Mouse (Mus musculus) liver, postnatal 0 days (tissue): ENCODE measurements around the gene Hnf1a. TPM values are rescaled to one million over a fixed set of nuclear protein-coding genes. Genes with fewer than 3 reads are reported as not detected.
"Not testable (repeated sequence)": the region's sequence is repeated elsewhere in the genome, so short reads cannot be mapped to it uniquely, and the experiment has no call there.

Experiments
- ATAC-seq: fragments of 200-750 bp; cut with Nextera tagmentation; 2 replicates; pipeline ENCODE4 v1.8.0; 2017; ENCODE audit warnings: mild to moderate bottlenecking, moderate library complexity
- DNase-seq: peaks from one replicate; pipeline ENCODE4 v3.0.0-alpha.2; 2016
- H3K27ac ChIP-seq: fragments of 300-500 bp; sonication (generic); 2 replicates; pipeline ENCODE4 v1.5.1; 2014; ENCODE audit warnings: antibody characterized with exemption, moderate library complexity, mild to moderate bottlenecking, low read depth
- H3K27me3 ChIP-seq: fragments of 300-500 bp; sonication (generic); 2 replicates; pipeline ENCODE4 v1.6.1; 2014; ENCODE audit warnings: low read length, control low read depth, mixed read lengths; ENCODE audit not compliant: insufficient read depth
- H3K36me3 ChIP-seq: fragments of 300-500 bp; sonication (generic); replicated peaks from 2 replicates; pipeline ENCODE4 v1.6.1; 2014; ENCODE audit warnings: mild to moderate bottlenecking, control low read depth, low read length, moderate library complexity, mixed read lengths; ENCODE audit not compliant: insufficient read depth
- H3K4me1 ChIP-seq: fragments of 300-500 bp; sonication (generic); 2 replicates; pipeline ENCODE4 v1.6.1; 2014; ENCODE audit warnings: antibody characterized with exemption, mild to moderate bottlenecking, control low read depth; ENCODE audit not compliant: insufficient read depth
- H3K4me2 ChIP-seq: fragments of 300-500 bp; sonication (generic); 2 replicates; pipeline ENCODE4 v1.6.1; 2014; ENCODE audit warnings: low read depth, mild to moderate bottlenecking, low read length, moderate library complexity, mixed read lengths
- H3K4me3 ChIP-seq: fragments of 300-500 bp; sonication (generic); 2 replicates; pipeline ENCODE4 v1.5.1; 2014; ENCODE audit warnings: low read depth, low read length
- H3K9ac ChIP-seq: fragments of 300-500 bp; sonication (generic); replicated peaks from 2 replicates; pipeline ENCODE4 v1.6.1; 2014; ENCODE audit warnings: mild to moderate bottlenecking, moderate library complexity
- H3K9me3 ChIP-seq: fragments of 300-500 bp; sonication (generic); 2 replicates; pipeline ENCODE4 v1.6.1; 2016; ENCODE audit warnings: mild to moderate bottlenecking, control low read depth, low read length, mixed read lengths
- CTCF ChIP-seq: sonication (generic); IDR thresholded peaks from 2 replicates; pipeline ENCODE4 v1.5.1; 2016; ENCODE audit warnings: antibody characterized with exemption, low read depth
- EP300 ChIP-seq: IDR thresholded peaks from 2 replicates; pipeline ENCODE4 v1.6.1; 2016; ENCODE audit warnings: antibody characterized with exemption, low read depth, mild to moderate bottlenecking
- WGBS: fragments of 180-500 bp; shearing (Covaris S2); extraction: QIAGEN DNeasy Blood & Tissue Kit; methylation state at CpG from one replicate; pipeline ENCODE4 v1.1.7; 2014; ENCODE audit not compliant: insufficient replicate concordance; 5-methylcytosine and 5-hydroxymethylcytosine counted together
- polyA plus RNA-seq: library from polyadenylated mRNA; unstranded; fragments of >200 nt; fragmentation: Nextera tagmentation; extraction: Ambion mirVana; gene quantifications from 2 replicates; pipeline ENCODE4 v1.2.1, GENCODE M21; 2015

The Hnf1a gene
- polyA plus RNA-seq, 1 experiment from 2014 or later = 5.6 TPM

DNA sequence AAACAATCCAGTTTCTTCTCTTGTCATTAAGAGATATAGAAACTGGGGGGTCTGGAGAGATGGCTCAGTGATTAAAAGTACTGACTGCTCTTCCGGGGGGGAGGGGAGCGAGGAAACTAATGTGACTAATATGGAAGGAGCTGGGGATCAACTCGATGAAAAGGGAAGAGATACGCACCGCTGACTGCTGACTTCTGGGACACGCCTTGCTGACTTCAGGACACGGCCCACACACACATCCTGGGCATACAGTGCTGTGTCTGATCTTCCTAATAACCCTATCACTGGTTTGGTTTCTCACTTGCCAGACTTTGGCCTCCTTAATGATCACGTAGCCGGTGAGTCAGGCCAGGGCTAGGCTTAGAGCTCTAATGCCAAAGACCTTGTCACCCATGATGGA lies 44.1 kb downstream of the Hnf1a start:
- Histone ChIP-seq H3K27ac (no peak overlapping the region), H3K27me3 (no peaks in the 10 kb centered on the region), H3K36me3 (no peaks in the 10 kb centered on the region), H3K9me3 (no peaks in the 10 kb centered on the region), H3K4me2 (no peak overlapping the region), H3K9ac (no peak overlapping the region; the same call in 1 of the 2 replicates), H3K4me1 (peaks cover 31% of the 10 kb centered on the region), H3K4me3 (no peak overlapping the region)
- TF ChIP-seq EP300 (no peak), CTCF (no peak)
- 71% methylated on average over 9 of the region's 9 CpGs for WGBS
- no peak for DNase-seq
- ATAC-seq = no peak

DNA sequence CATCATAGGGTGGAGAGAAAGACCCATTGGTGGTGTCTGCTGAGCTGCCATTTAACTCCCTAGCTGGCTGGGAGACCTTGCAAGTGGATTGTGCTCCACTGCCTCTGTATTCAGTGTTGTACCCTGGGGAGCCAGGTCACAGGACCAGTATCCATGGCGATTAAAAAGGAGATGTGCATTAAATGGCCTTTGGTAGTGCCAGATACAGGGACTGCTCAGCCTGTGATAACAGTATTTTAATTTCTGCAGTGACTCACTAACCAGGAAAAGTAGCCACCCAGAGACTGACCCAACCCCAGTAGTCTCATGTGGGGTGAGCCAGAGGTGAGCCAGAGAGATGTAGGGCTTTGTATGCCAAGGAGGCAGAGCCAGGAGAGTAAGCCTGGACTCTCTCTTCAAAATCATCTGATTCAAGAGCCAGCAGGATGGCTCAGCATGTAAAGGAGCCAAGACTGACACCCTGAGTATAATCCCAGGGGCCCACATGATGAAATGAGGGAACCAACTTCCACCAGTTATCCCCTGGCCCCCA lies 44.7 kb downstream of the Hnf1a start:
- ATAC-seq = no peak
- WGBS = 58% methylated on average over 1 of the region's 1 CpGs
- H3K4me3 ChIP-seq = no peak overlapping the region

DNA sequence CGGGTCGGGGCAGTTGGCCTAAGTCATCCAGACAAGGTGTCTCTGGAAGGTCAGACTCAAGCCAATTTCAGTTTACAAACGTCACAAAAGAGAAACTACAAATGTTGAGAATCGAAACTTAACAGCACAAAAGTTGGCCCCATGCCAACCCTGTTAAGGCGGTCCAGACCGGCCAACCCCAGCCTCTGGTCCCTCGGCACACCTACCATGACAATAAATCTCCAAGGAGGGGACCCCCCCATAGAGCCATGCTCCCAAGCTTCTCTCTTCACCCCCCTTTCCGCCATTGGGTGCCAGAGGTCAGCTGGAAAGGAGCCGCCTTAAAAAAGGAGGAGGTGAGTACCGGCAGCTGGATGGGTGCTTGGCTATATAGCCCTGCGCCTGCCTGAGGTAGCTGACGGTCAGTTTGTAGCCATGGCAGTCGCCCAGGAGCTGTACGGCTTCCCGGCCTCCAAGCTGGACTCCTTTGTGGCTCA lies 47.9 kb downstream of the Hnf1a start, which contains the start of gene Oasl1:
Gene Oasl1 (plus strand): TSS at position 243 of the 476 bp plus-strand sequence.
- no peak for TF ChIP-seq EP300
- ATAC-seq (peak; percentile 57), DNase-seq (peak; percentile 74)
- no peaks in the 10 kb centered on the region for H3K36me3 ChIP-seq
- H3K9me3 ChIP-seq = no peaks in the 10 kb centered on the region
- 22% methylated on average over 15 of the region's 15 CpGs for WGBS
- H3K4me2 ChIP-seq = peak within 1 kb of the TSS; percentile 83
- H3K4me3 ChIP-seq = peak within 1 kb of the TSS; percentile 54
- peaks cover 33% of the 10 kb centered on the region for H3K4me1 ChIP-seq
- H3K27ac ChIP-seq = peak within 1 kb of the TSS; percentile 72
- no peaks in the 10 kb centered on the region for H3K27me3 ChIP-seq
- H3K9ac ChIP-seq = peak within 1 kb of the TSS; percentile 60

More for the DNA sequence above, 44.7 kb downstream of the Hnf1a start:
- Histone ChIP-seq H3K9me3 (no peaks in the 10 kb centered on the region), H3K4me2 (0 out of 2 replicates have a peak overlapping the region, but pooled peaks have one; percentile 19), H3K36me3 (no peaks in the 10 kb centered on the region), H3K27me3 (no peaks in the 10 kb centered on the region), H3K4me1 (peaks cover 33% of the 10 kb centered on the region), H3K9ac (no peak overlapping the region; the same call in 1 of the 2 replicates), H3K27ac (peak overlapping the region; percentile 34; the same call in 1 of the 2 replicates)
- no peak for DNase-seq
- TF ChIP-seq EP300 (no peak), CTCF (no peak)

DNA sequence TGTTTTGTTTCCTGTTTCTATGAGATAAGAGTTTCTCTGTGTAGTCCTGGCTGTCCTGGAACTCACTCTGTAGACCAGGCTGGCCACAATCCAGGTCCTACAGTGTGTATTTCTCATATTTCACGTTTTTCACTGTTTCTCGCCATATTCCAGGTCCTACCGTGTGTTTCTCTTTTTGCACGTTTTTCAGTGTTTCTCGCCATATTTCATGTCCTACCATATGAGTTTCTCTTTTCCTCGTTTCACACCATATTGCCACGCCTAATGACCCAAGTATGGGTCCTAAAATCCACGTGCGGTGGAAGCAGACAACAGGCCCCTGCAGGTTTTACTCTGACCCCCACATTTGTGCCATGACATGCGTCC lies 48.5 kb downstream of the Hnf1a start:
- 50% methylated on average over 10 of the region's 10 CpGs for WGBS
- H3K9ac ChIP-seq = peak overlapping the region; percentile 2; the same call in 1 of the 2 replicates
- TF ChIP-seq CTCF (no peak), EP300 (no peak)
- ATAC-seq (peak; percentile 43), DNase-seq (no peak)
- H3K36me3 ChIP-seq = no peaks in the 10 kb centered on the region
- peak overlapping the region; percentile 83 for H3K4me2 ChIP-seq
- H3K4me1 ChIP-seq = peaks cover 33% of the 10 kb centered on the region
- H3K27ac ChIP-seq = peak overlapping the region; percentile 72
- no peaks in the 10 kb centered on the region for H3K27me3 ChIP-seq
- no peaks in the 10 kb centered on the region for H3K9me3 ChIP-seq
- H3K4me3 ChIP-seq = peak overlapping the region; percentile 54; the same call in 1 of the 2 replicates

DNA sequence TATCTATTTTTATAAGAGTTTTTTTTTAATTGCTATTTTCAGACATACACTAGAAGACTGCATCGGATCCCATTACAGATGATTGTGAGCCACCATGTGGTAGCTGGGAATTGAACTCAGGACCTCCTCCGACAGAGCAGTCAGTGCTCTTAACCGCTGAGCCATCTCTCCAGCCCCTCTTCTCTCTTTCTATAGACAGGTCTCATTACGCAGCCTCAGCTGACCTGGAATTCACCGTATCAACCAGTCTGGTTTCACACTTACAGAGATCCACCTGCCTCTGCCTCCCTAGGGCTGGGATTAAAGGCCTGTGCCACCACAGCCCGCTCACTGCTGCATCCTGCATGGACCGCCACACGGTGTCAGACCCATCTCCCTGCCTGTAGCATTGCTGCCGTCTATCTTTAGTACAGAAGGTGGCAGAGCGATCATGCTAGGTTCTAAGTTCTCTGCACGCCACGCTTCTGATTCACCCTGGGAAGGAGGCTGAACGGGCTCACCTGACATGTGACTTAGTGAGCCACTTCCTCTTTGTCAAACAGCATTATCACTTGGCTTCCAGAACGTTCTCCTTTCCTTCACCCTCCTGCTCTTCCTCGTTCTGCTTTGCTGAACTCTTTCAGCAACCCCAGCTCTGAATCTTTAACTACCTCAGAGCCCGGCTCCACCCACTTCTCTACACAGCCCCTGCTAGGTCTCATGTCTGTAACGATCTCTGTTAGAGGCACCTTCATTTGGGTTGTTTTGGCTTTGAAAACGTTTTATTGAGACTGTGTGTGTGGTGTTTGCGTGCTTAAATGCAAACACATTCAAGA lies 49.1 kb downstream of the Hnf1a start:
- Histone ChIP-seq H3K27ac (peak overlapping the region; percentile 72), H3K4me3 (0 out of 2 replicates have a peak overlapping the region, but pooled peaks have one; percentile 54), H3K9me3 (no peaks in the 10 kb centered on the region), H3K4me2 (peak overlapping the region; percentile 83), H3K9ac (no peak overlapping the region; the same call in 1 of the 2 replicates), H3K27me3 (no peaks in the 10 kb centered on the region), H3K4me1 (peaks cover 33% of the 10 kb centered on the region), H3K36me3 (no peaks in the 10 kb centered on the region)
- ATAC-seq (peak; percentile 69), DNase-seq (peak; percentile 48)
- TF ChIP-seq CTCF = peak; percentile 54
- TF ChIP-seq EP300 = no peak
- 30% methylated on average over 19 of the region's 19 CpGs for WGBS

DNA sequence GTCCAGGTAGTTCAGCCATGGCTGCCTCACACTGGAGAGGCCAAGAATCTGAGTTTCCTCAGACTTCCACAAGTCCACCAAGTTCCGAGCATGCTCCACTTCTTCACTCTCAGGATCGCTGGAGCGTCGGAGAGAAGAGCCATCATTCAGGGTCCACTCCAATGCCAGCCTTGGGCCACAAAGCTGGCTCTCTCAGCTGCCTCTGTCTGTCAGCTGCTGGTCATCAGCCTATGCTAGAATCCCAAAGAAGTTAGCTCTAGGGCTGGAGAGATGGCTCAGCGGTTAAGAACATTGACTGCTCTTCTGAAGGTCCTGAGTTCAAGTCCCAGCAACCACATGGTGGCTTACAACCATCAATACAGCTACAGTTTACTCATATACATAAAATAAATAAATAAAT lies 53.5 kb downstream of the Hnf1a start:
- H3K9ac ChIP-seq, H3K36me3 ChIP-seq, H3K4me1 ChIP-seq, ATAC-seq, H3K9me3 ChIP-seq, H3K27ac ChIP-seq, DNase-seq, H3K4me3 ChIP-seq, H3K27me3 ChIP-seq, H3K4me2 ChIP-seq: not testable (repeated sequence)
- WGBS = 87% methylated on average over 5 of the region's 5 CpGs
